8 mouse cellular contexts compared by ENCODE assay signal in the genomic region with DNA sequence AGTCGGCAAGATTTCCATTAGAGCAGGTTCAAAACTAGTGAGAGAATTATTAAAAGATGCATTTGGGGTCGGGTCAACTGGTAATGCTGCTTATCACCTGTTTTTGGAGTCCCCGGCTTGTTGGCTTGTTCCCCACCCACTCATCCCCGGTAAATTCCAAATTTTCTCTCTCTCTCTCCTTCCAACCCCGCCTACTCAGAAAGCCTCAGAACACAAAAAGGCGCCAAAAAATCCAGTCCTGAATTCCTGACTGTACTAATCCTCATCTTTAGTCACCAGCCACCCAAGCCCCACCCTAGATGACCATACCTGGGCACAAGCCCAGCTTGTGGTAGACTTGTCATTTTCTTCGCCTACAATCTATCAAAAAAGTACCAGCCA. TPM values are rescaled to one million over a fixed set of nuclear protein-coding genes. Genes with fewer than 3 reads are reported as not detected.
DNase-seq lines count a peak whose midpoint lies in the region; ATAC-seq lines count a peak whose summit lies in the region.

No protein-coding gene starts in this region.

- H3K9ac ChIP-seq in heart, embryonic 11.5 days (ENCODE audit: low read depth, low read length): peak overlapping the region; percentile 94
- H3K9ac ChIP-seq in liver, embryonic 16.5 days (ENCODE audit: low read depth, low read length): peak overlapping the region; percentile 99

- H3K36me3 ChIP-seq in heart, embryonic 11.5 days (ENCODE audit: control insufficient read depth, insufficient read depth, low read length): no peaks in the 10 kb centered on the region
- H3K36me3 ChIP-seq in hindbrain, embryonic 10.5 days: peaks cover 20% of the 10 kb centered on the region
- no peaks in the 10 kb centered on the region for H3K36me3 ChIP-seq in liver, embryonic 16.5 days (ENCODE audit: control insufficient read depth, insufficient read depth)

- H3K27me3 ChIP-seq in heart, embryonic 11.5 days (ENCODE audit: control insufficient read depth, insufficient read depth, low read length): no peaks in the 10 kb centered on the region
- H3K27me3 ChIP-seq in hindbrain, embryonic 10.5 days (ENCODE audit: insufficient read depth, poor library complexity, severe bottlenecking): no peaks in the 10 kb centered on the region
- no peaks in the 10 kb centered on the region for H3K27me3 ChIP-seq in liver, embryonic 16.5 days (ENCODE audit: control insufficient read depth, insufficient read depth, low read depth, low read length)

- H3K9me3 ChIP-seq in heart, embryonic 11.5 days (replicated peaks; ENCODE audit: control insufficient read depth, low read length): no peaks in the 10 kb centered on the region
- H3K9me3 ChIP-seq in hindbrain, embryonic 10.5 days: no peaks in the 10 kb centered on the region
- H3K9me3 ChIP-seq in liver, embryonic 16.5 days (replicated peaks; ENCODE audit: control insufficient read depth, low read length): no peaks in the 10 kb centered on the region

- DNase-seq in heart, adult 9 months (ENCODE audit: low spot score in 2 of 2): no peak
- peak; percentile 75 for DNase-seq in 416B (ENCODE audit: low read depth)
- DNase-seq in cerebellum, adult 9-11 months: peak; percentile 62
- DNase-seq in hindbrain, embryonic 10.5 days (ENCODE audit: low spot score): no peak
- peak; percentile 18 for DNase-seq in testis, postnatal 14 days (ENCODE audit: low spot score)

- peaks cover 18% of the 10 kb centered on the region for H3K4me1 ChIP-seq in heart, embryonic 11.5 days (ENCODE audit: control insufficient read depth, insufficient read depth, low read length)
- peaks cover 30% of the 10 kb centered on the region for H3K4me1 ChIP-seq in hindbrain, embryonic 10.5 days (replicated peaks)
- peaks cover 29% of the 10 kb centered on the region for H3K4me1 ChIP-seq in liver, embryonic 16.5 days (ENCODE audit: control insufficient read depth, low read depth, low read length)

- H3K4me2 ChIP-seq in heart, embryonic 11.5 days: peak overlapping the region; percentile 69
- peak overlapping the region; percentile 88 for H3K4me2 ChIP-seq in liver, embryonic 16.5 days (ENCODE audit: low read depth, low read length)

- no peak for ATAC-seq in heart, embryonic 11.5 days (replicated peaks; ENCODE audit: insufficient number of reproducible peaks, low FRiP score, low TSS enrichment)
- no peak for ATAC-seq in liver, embryonic 16.5 days (ENCODE audit: low read depth)
- ATAC-seq in granulocyte monocyte progenitor cell, adult 5-6 weeks (replicated peaks; ENCODE audit: poor library complexity, severe bottlenecking): no peak

- WGBS in heart, embryonic 11.5 days (ENCODE audit: insufficient replicate concordance): 11% methylated on average over 7 of the region's 7 CpGs
- 7% methylated on average over 7 of the region's 7 CpGs for WGBS in hindbrain, embryonic 10.5 days
- WGBS in liver, embryonic 16.5 days (ENCODE audit: insufficient replicate concordance): 8% methylated on average over 7 of the region's 7 CpGs

- H3K4me3 ChIP-seq in heart, embryonic 11.5 days (ENCODE audit: low read depth, low read length): peak overlapping the region; percentile 81
- H3K4me3 ChIP-seq in hindbrain, embryonic 10.5 days: peak overlapping the region; percentile 97
- H3K4me3 ChIP-seq in liver, embryonic 16.5 days (ENCODE audit: low read depth, low read length): peak overlapping the region; percentile 100

- H3K27ac ChIP-seq in heart, embryonic 11.5 days (ENCODE audit: low read depth, low read length): peak overlapping the region; percentile 100
- H3K27ac ChIP-seq in hindbrain, embryonic 10.5 days: peak overlapping the region; percentile 100
- H3K27ac ChIP-seq in liver, embryonic 16.5 days (ENCODE audit: low read length): peak overlapping the region; percentile 94

RNA-seq across cellular contexts. Expression of a gene that starts 0.9 kb away (rescaled TPM):
- 73.0 and 83.1 TPM in 2 replicates for polyA plus RNA-seq in heart, embryonic 11.5 days (2014; fragmentation: Nextera tagmentation; extraction: Ambion mirVana)
- polyA plus RNA-seq in hindbrain, embryonic 10.5 days (2016; fragmentation: Nextera tagmentation; extraction: Ambion mirVana): 160 and 168 TPM in 2 replicates
- 19.6 and 20.2 TPM in 2 replicates for polyA plus RNA-seq in liver, embryonic 16.5 days (2015; fragmentation: Nextera tagmentation; extraction: Ambion mirVana)
- 98.7 and 104 TPM in 2 replicates for total RNA-seq in granulocyte monocyte progenitor cell, adult 5-6 weeks (2014; fragmentation: Nextera tagmentation)
- total RNA-seq in granulocyte monocyte progenitor cell, adult 5-6 weeks (2017): 82.8 and 84.2 TPM in 2 replicates

RNA-seq across cellular contexts. Expression of a gene that starts 46.4 kb away (rescaled TPM):
- polyA plus RNA-seq in heart, embryonic 11.5 days (2014; fragmentation: Nextera tagmentation; extraction: Ambion mirVana): 12.3 and 16.1 TPM in 2 replicates
- 15.2 and 24.1 TPM in 2 replicates for polyA plus RNA-seq in hindbrain, embryonic 10.5 days (2016; fragmentation: Nextera tagmentation; extraction: Ambion mirVana)
- 3.3 TPM in 2 replicates for polyA plus RNA-seq in liver, embryonic 16.5 days (2015; fragmentation: Nextera tagmentation; extraction: Ambion mirVana)
- total RNA-seq in granulocyte monocyte progenitor cell, adult 5-6 weeks (2014; fragmentation: Nextera tagmentation): 15.8 and 44.1 TPM in 2 replicates
- 6.2 and 12.2 TPM in 2 replicates for total RNA-seq in granulocyte monocyte progenitor cell, adult 5-6 weeks (2017)

Comparison
In these comparisons a context has a peak if more than half of its experiments do, and no peak if none do; other contexts are left out.
1. DNase-seq: peak in 416B (single experiment), cerebellum, adult 9-11 months (single experiment) and testis, postnatal 14 days (single experiment); none in heart, adult 9 months (0 of 2) and hindbrain, embryonic 10.5 days (single experiment).
2. Peak in every context shown above with its lines, with median percentiles within 50 percentile points of each other: H3K27ac ChIP-seq and H3K4me3 ChIP-seq.